Mouse (Mus musculus) megakaryocyte, embryonic 14.5 days (primary cell): ENCODE measurements around the gene Ldb2.

ENCODE experiments used
- FLI1 ChIP-seq: IDR thresholded peaks from 2 replicates; pipeline ENCODE4 v1.6.1; 2012; ENCODE audit warnings: low read length, inconsistent platforms, mixed read lengths
- GATA1 ChIP-seq: IDR thresholded peaks from 3 replicates; pipeline ENCODE4 v1.6.1; 2012; ENCODE audit warnings: mixed read lengths, low read length, inconsistent platforms, borderline replicate concordance

- TF ChIP-seq GATA1 = no peak
- no peak for TF ChIP-seq FLI1
These were observed 219.5 kb downstream of the Ldb2 start for GRCm38 (mm10) chr5:44579899-44580459.
